Mouse (Mus musculus) spleen, adult 2 months (tissue): ENCODE data around the gene Hist1h2ah. TPM values are rescaled to one million over a fixed set of nuclear protein-coding genes. Genes with fewer than 3 reads are reported as not detected.
A peak's percentile ranks its signal among the peaks of the same experiment; 100 is the strongest.

Source experiments
- DNase-seq, 2 experiments: peaks; one replicate each; pipeline versions ENCODE4 v3.0.0 to v3.0.0-alpha.2; 2012 to 2021; ENCODE audit warnings: low spot score in 2 of 2, low read depth in 1 of 2
- H3K27ac ChIP-seq: fragments of 200-500 bp; 2 replicates; pipeline ENCODE4 v1.5.1; 2012; ENCODE audit warnings: low read length, inconsistent platforms; ENCODE audit not compliant: insufficient read depth
- H3K27me3 ChIP-seq: fragments of 200-500 bp; 2 replicates; pipeline ENCODE4 v1.6.1; 2012; ENCODE audit warnings: mild to moderate bottlenecking, moderate library complexity, low read length, inconsistent platforms; ENCODE audit not compliant: control insufficient read depth, insufficient read depth
- H3K36me3 ChIP-seq: fragments of 200-500 bp; 2 replicates; pipeline ENCODE4 v1.6.1; 2012; ENCODE audit warnings: mild to moderate bottlenecking, low read length, inconsistent platforms; ENCODE audit not compliant: control insufficient read depth, insufficient read depth
- H3K4me1 ChIP-seq: fragments of 200-500 bp; 2 replicates; pipeline ENCODE4 v1.6.1; 2011; ENCODE audit warnings: inconsistent platforms; ENCODE audit not compliant: control insufficient read depth, insufficient read depth, insufficient read length
- H3K4me3 ChIP-seq: fragments of 200-500 bp; 2 replicates; pipeline ENCODE4 v1.5.1; 2011; ENCODE audit warnings: mild to moderate bottlenecking, inconsistent platforms; ENCODE audit not compliant: insufficient read depth, insufficient read length; ENCODE audit errors: extremely low read depth
- CTCF ChIP-seq: fragments of 200-500 bp; IDR thresholded peaks from 2 replicates; pipeline ENCODE4 v1.5.1; 2011; ENCODE audit warnings: mild to moderate bottlenecking, inconsistent platforms; ENCODE audit not compliant: insufficient read depth, insufficient read length, insufficient replicate concordance; ENCODE audit errors: extremely low read depth
- POLR2A ChIP-seq: fragments of 200-500 bp; IDR thresholded peaks from 2 replicates; pipeline ENCODE4 v1.6.1; 2011; ENCODE audit warnings: low read depth, low read length, inconsistent platforms
- WGBS: fragments of 180-500 bp; shearing (Covaris S2); methylation state at CpG from one replicate; pipeline ENCODE4 v1.1.7; 2018; 5-methylcytosine and 5-hydroxymethylcytosine counted together
- polyA plus RNA-seq: library from polyadenylated mRNA; depleted of rRNA; stranded (reverse); fragments of >200 nt; gene quantifications from 2 replicates; pipeline ENCODE4 v1.2.3, GENCODE M21; 2012; rRNA removed

Gene Hist1h2ah
- polyA plus RNA-seq, 1 experiment, result 51.3 TPM

DNA sequence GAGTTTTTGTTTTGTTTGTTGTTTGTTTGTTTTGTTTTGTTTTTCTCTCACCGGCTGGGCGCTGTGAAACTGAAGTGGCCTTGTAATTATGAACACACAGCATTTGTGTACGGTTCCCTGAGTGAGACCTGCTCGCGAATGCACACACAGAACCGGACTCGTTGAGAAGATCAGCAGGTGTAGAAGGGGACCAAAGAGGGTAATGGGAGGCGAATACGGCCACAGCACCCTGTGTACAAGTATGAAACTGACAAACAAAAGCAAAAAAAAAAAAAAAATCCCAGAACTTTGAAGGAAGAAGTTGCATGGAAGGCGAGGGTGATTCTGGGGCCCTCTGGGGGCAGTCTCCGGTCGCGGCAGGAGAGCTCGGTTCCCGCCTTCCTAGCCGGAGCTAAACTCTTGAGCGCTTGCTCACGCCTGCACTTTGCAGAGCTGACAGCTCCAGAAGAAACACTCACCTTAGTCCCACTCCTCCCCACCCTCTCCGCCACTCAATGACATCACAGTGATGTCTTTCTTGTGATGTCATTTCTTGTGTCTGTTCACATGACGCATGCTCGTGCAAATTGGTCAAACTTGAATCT is 39.9 kb downstream of the Hist1h2ah start:
- Histone ChIP-seq H3K27ac (no peak overlapping the region), H3K27me3 (peaks cover 12% of the 10 kb centered on the region), H3K4me3 (peak overlapping the region; percentile 29; the same call in 1 of the 2 replicates), H3K36me3 (no peaks in the 10 kb centered on the region), H3K4me1 (peaks cover 4% of the 10 kb centered on the region; the same call in 1 of the 2 replicates)
- DNase-seq, result no peak
- TF ChIP-seq CTCF, result no peak
- TF ChIP-seq POLR2A, result no peak
- 1% methylated on average over 21 of the region's 21 CpGs for WGBS

DNA sequence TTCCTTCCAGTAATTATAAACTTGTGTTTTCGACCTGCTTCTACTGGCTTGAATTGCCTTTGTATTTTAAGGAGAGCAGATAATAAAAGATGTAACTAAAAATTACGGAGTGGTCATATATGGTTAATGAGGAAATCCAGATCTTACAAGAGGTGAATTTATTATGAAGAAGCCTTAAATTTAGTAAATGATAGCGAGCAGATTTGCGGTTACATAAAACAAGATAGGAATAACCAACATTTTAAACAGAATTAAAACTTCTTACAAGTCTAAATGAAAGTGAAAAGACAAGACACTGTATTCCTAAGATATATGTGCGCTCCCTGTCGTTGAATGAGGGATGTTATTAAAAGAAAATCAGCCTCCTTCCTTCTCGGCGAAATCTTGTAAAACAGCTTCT is 40.5 kb downstream of the Hist1h2ah start:
- H3K36me3 ChIP-seq, result no peaks in the 10 kb centered on the region
- no peak for DNase-seq
- peak overlapping the region; percentile 29; the same call in 1 of the 2 replicates for H3K4me3 ChIP-seq
- TF ChIP-seq POLR2A (no peak), CTCF (no peak)
- peaks cover 12% of the 10 kb centered on the region for H3K27me3 ChIP-seq
- H3K4me1 ChIP-seq, result peaks cover 4% of the 10 kb centered on the region; the same call in 1 of the 2 replicates
- H3K27ac ChIP-seq, result no peak overlapping the region
- WGBS, result 5% methylated on average over 8 of the region's 8 CpGs

DNA sequence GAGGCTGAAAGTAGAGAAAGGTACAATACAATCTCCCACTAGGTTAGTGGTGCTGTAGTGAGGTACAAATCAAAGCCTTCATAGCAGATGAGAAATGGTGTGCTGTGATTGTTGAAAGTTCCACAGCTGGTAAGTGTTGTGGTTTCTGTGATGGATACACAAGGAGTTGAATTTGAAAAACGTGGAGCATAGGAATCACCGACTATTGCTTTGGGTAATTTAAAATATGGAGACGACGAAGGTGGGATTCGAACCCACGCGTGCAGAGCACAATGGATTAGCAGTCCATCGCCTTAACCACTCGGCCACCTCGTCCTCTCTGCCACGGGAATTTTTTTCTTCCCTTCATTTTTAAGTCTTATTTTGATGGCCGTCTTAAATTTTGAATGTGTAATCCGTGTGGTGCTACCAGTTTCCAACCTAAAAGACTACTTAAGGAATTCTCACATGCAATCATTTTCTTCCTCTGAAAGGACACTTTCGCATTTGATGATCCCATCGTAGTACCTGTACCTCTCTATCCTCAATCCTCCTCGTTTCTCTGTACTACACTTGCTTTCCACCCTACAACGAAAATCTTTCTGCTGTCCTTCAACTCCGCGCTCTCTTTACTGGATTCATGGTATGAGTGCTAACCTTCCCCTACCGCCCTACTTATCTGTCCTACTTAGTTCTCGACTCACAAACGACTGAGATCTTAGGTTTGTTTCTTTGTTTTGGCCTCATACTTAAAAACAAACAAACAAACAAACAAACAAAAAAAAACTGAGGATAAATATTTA is 41.2 kb downstream of the Hist1h2ah start:
- Histone ChIP-seq H3K4me1 (peaks cover 4% of the 10 kb centered on the region; the same call in 1 of the 2 replicates), H3K4me3 (no peak overlapping the region), H3K36me3 (no peaks in the 10 kb centered on the region), H3K27ac (no peak overlapping the region), H3K27me3 (peaks cover 12% of the 10 kb centered on the region)
- DNase-seq, result no peak
- 11% methylated on average over 22 of the region's 22 CpGs for WGBS
- TF ChIP-seq POLR2A (no peak), CTCF (no peak)

DNA sequence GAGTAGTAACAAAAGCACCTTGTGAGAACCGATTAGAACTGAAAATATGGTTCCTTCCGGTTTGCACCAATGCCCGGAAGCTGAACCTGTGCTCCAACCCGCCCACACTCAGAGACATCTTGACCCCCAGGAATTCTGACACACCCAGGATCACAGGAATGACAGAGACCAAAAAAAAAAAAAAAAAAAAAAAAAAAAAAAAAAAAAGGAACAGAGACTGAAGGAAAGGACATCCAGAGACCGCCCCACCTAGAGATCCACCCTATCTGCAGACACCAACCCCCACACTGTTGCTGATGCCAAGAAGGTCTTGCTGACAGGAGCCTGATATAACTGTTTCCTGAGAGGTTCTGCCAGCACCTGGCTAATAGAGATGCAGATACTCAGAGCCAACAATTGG is 42.8 kb downstream of the Hist1h2ah start:
- no peak for DNase-seq
- H3K27ac ChIP-seq, result no peak overlapping the region
- peaks cover 4% of the 10 kb centered on the region; the same call in 1 of the 2 replicates for H3K4me1 ChIP-seq
- H3K27me3 ChIP-seq, result peaks cover 12% of the 10 kb centered on the region
- H3K4me3 ChIP-seq, result no peak overlapping the region
- TF ChIP-seq POLR2A (no peak), CTCF (no peak)
- WGBS, result 90% methylated on average over 5 of the region's 5 CpGs
- no peaks in the 10 kb centered on the region for H3K36me3 ChIP-seq

Other genes with a start within 250 kb of the Hist1h2ah start
- gene Hist1h2an, start 248.3 kb downstream of the Hist1h2ah start, polyA plus RNA-seq, result 15.5 and 52.1 TPM in 2 replicates
- gene Hist1h2bp, start 248.1 kb downstream of the Hist1h2ah start, polyA plus RNA-seq, result 1.7 and 13.4 TPM in 2 replicates
- 32.5 and 59.8 TPM in 2 replicates for gene Hist1h2bq, start 225.4 kb downstream of the Hist1h2ah start, polyA plus RNA-seq
- not detected in 2 replicates for gene Hist1h2ao, start 225.1 kb downstream of the Hist1h2ah start, polyA plus RNA-seq
- not detected in 2 replicates for gene Hist1h4m, start 223.8 kb downstream of the Hist1h2ah start, polyA plus RNA-seq
- 61.9 and 76.0 TPM in 2 replicates for gene Hist1h4n, start 203.4 kb downstream of the Hist1h2ah start, polyA plus RNA-seq
- gene Hist1h2ap, start 202.1 kb downstream of the Hist1h2ah start, polyA plus RNA-seq, result 366 and 1,278 TPM in 2 replicates
- 28.5 and 55.0 TPM in 2 replicates for gene Hist1h2br, start 201.8 kb downstream of the Hist1h2ah start, polyA plus RNA-seq
- 0.05 and 0.11 TPM in 2 replicates for gene Zfp184, start 90.5 kb downstream of the Hist1h2ah start, polyA plus RNA-seq
- gene Pom121l2, start 54.4 kb downstream of the Hist1h2ah start, polyA plus RNA-seq, result not detected in 2 replicates
- gene Prss16, start 25.8 kb downstream of the Hist1h2ah start, polyA plus RNA-seq, result 0.99 and 1.1 TPM in 2 replicates
- 30.0 and 45.9 TPM in 2 replicates for gene Hist1h2bk, start 302 bp upstream of the Hist1h2ah start, polyA plus RNA-seq
- 14.7 and 15.7 TPM in 2 replicates for gene Hist1h4i, start 5.8 kb upstream of the Hist1h2ah start, polyA plus RNA-seq
- 10.2 and 14.1 TPM in 2 replicates for gene Hist1h2ag, start 7.4 kb upstream of the Hist1h2ah start, polyA plus RNA-seq
- gene Hist1h2bj, start 7.6 kb upstream of the Hist1h2ah start, polyA plus RNA-seq, result 15.8 and 21.8 TPM in 2 replicates
- gene Vmn1r188, start 48.9 kb upstream of the Hist1h2ah start, polyA plus RNA-seq, result not detected in 2 replicates
- not detected in 2 replicates for gene Vmn1r189, start 70.3 kb upstream of the Hist1h2ah start, polyA plus RNA-seq
- not detected in 2 replicates for gene Vmn1r191, start 148.4 kb upstream of the Hist1h2ah start, polyA plus RNA-seq
- not detected in 2 replicates for gene Vmn1r192, start 155.6 kb upstream of the Hist1h2ah start, polyA plus RNA-seq
- gene Vmn1r193, start 187.6 kb upstream of the Hist1h2ah start, polyA plus RNA-seq, result not detected in 2 replicates
- not detected in 2 replicates for gene Vmn1r194, start 208.6 kb upstream of the Hist1h2ah start, polyA plus RNA-seq
- not detected in 2 replicates for gene Vmn1r195, start 235.0 kb upstream of the Hist1h2ah start, polyA plus RNA-seq